Mouse (Mus musculus): Measurements from ENCODE around the gene Dars2.
"Not testable (repeated sequence)": the region's sequence is repeated elsewhere in the genome, so short reads cannot be mapped to it uniquely, and the experiment has no call there.

The Dars2 gene

GRCm38 (mm10) chr1:161035786-161036404 is 34.6 kb downstream of the Dars2 start:
- peak; percentile 35 to 56 for DNase-seq (ENCODE audit: low spot score in 2 of 2)

DNA sequence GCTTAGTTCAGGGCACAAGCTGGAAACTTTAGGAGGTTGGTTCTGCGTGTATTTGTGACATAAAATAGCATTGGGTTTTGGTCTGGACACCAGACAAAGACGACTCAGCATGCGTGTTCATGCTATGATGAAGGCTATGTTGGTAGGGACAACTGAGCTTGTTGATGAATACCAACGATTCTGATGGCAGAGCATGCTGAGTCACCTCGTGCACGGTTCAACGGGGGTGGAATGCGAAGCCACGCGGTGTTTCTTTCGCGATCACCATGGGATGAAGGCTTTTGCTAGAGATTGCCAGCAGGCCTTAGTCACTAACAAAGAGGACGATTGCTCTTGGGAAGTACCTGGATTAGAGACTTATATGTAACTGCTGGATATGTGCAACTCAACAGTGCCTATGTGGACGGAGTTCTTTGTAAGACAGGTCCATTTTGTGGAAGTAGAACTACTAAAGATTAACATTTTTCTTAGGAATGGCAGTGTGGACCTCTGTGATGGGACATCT is 35.1 kb downstream of the Dars2 start:
- peak in 1 of 2 experiments; percentile 56 for DNase-seq (ENCODE audit: low spot score in 2 of 2)

DNA sequence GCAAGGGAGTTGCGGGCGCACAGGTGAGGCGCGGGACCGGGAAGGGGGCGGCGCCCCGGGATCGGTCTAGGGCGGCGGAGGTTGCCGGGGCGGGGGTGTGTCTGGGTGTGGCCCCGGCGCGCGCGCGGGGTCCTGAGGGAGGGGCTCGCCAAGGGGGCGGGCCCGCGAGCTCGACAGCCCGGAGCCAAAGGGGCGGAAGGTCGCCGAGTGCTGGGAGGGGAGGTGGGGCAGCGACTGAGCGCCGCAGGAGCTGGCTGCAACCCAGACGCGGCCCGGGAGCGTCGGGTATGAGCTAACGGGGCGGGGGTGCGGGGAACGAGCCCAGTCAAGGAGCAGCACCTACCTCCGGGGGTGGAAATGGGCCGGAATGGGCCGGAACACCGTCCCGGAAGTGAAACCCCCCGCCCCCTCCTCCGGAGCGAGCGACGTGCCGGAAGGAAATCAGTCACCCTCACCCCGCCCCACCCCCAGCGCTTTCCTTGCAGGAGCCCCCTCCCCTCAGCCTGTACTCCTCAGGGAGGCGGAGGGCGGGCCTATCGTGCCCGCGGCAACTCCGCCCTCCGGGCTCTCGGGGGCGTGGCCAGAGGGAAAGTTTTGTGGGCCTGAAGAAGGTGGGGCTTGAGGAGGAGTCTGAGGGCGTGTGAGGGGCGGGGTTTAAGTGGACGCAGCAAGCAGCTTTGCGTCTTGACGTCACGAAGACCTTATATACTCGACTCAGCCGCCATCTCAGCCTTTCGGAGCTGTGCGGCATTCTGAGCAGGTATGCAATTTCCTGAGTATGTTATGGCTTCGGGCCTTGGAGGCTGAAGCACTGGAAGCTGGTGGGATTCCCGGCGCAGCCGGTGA is 35.8 kb downstream of the Dars2 start, which contains the start of gene Zbtb37:
TSS of gene Zbtb37 (minus strand) at position 415 of the 846 bp plus-strand sequence.
- DNase-seq (ENCODE audit: low spot score in 2 of 2): peak; percentile 99

DNA sequence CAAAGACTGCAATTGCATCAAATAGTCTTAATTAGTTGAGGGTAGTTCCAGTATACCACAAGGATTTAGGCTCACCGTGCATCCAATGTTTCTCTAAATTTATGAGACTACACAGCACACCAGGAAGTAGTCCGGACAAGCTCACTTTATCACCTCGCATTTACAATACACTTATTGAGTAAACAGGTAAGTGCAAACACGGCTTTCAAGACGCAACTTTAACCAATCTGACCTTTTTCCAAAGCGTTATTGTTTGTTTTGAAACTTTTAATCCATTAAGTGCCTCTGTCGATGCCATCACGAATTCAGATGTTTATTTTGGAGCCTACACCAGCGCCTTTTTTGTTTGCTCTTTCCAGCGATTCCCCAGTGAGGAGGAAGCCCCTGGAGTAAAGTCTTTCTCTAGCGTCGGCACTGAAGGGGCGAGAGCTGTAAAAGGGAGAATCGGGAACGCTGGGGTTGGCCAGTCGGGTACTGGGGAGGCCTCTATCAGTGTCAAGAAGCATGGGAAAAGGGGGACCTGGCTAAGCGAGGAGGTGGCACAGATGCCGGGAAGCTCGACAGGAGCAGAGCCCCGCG is 36.5 kb downstream of the Dars2 start:
- no peak for DNase-seq (ENCODE audit: low spot score in 2 of 2)

DNA sequence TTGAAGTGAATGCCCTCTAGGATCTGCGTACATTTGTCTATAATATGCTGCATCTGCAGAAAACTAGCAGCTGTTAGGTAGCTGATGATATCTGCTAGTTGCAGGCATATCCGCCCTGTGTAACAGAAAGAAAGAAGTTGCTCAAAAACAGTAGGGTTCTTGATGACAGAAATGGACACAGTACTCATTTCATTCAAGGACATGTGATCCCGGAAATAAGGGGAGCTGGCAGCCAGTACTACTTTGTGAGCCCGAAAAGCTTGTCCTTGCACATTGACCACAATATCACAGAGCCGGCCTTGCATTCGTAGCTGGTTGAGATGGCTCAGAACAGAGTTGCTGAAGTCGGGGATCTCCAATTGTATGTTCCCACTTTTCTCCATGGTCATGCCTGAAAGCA is 38.1 kb downstream of the Dars2 start:
- no peak for DNase-seq (ENCODE audit: low spot score in 2 of 2)

- DNase-seq (ENCODE audit: low spot score in 2 of 2): no peak
These were observed 38.6 kb downstream of the Dars2 start for GRCm38 (mm10) chr1:161031881-161032280.

DNA sequence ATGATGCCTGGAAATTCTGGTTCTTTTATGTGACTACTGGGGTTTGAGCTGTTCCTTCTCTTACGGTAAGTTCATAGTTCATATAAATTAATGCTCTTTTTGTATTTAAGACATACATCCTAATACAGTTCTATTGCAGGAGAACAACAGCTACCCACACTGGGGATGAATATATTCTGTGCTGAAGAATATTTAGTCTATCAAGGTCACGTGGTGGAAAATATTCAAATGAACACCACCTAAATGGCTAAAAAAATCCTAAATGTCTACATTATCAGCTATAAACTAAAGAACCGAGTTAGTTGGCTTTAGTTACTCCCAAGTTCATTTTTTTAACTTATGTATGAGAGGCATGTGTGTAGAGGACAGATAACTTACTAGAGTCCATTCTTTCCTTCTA is 40.4 kb downstream of the Dars2 start:
- DNase-seq (ENCODE audit: low spot score in 2 of 2): no peak

DNA sequence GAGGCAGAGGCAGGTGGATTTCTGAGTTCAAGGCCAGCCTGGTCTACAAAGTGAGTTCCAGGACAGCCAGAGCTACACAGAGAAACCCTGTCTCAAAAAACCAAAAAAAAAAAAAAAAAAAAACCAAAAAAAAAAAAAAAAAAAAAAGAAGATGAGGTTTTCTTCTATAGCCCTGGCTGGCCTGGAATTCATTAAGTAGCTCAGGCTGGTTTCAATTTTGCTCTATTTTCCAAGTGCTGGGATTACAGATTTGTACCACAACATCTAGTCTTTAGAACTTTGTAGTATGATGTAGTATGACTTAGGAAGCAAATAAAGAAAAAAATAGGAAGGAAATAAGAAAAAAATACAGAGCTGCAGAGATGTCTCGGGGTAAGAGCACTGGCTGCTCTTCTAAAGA is 42.0 kb downstream of the Dars2 start:
- DNase-seq (ENCODE audit: low spot score in 2 of 2): not testable (repeated sequence)

GRCm38 (mm10) chr1:161027196-161027595 is 43.3 kb downstream of the Dars2 start:
- DNase-seq (ENCODE audit: low spot score in 2 of 2): no peak

GRCm38 (mm10) chr1:161025410-161026210 is 44.8 kb downstream of the Dars2 start:
- DNase-seq (ENCODE audit: low spot score in 2 of 2): no peak

DNA sequence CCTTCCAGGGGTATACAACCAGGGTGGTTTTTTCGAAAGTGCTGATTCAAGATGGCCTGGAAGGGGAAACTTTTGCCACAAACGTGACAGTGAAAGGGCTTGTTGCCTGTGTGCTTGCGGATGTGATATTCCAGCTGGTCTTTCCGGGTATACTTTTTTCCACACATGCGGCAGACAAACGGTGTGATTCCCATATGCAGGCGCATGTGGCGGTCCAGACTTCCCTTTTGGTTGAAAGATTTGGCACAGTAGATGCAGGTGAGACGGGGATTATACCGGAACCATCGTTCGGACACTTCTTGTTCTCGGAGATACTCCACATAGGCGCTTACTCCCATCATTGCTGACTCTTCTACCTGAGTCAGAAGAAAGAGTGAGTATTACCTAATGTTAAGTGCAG is 50.4 kb downstream of the Dars2 start:
- no peak for DNase-seq (ENCODE audit: low spot score in 2 of 2)

DNA sequence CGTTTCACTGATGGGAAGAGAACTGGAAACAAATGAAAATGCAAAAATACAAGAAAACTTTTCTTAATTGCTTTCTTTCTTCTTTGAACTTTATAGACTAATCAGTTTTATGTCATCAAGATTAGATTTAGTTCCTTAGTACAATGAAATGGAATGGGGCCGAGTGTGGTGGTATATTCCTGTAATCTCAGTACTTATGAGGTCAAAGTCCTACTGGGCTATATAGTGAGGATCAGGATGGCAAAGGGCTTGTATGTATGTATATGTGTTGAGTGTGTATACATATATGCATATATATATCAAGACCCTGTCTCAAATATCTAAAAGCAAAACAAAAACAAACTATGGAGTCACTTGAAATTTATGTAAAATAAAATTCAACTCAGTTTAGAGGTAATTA is 54.1 kb downstream of the Dars2 start:
- no peak for DNase-seq (ENCODE audit: low spot score in 2 of 2)

DNA sequence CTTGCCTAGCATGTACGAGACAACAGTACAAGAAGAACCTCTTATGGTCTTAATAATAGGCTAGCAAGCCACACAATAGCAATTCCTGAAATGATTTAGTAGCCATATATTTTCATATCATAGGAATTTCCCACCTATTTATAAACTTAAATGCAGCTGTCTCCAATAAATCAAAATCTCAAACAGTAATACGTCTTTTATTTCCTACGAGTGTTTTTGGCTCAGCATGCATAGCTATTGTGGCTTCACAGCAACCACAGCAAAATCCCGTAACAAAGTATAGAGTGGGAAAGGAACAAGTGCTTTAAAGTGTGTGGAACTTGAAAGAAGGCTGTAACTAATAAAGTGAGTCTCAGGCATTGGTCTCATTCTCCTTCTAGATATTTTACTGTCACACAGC is 60.0 kb downstream of the Dars2 start:
- no peak for DNase-seq (ENCODE audit: low spot score in 2 of 2)

GRCm38 (mm10) chr1:161008038-161008437 is 62.4 kb downstream of the Dars2 start:
- no peak for DNase-seq (ENCODE audit: low spot score in 2 of 2)

GRCm38 (mm10) chr1:161006471-161006870 is 64.0 kb downstream of the Dars2 start:
- no peak for DNase-seq (ENCODE audit: low spot score in 2 of 2)

DNA sequence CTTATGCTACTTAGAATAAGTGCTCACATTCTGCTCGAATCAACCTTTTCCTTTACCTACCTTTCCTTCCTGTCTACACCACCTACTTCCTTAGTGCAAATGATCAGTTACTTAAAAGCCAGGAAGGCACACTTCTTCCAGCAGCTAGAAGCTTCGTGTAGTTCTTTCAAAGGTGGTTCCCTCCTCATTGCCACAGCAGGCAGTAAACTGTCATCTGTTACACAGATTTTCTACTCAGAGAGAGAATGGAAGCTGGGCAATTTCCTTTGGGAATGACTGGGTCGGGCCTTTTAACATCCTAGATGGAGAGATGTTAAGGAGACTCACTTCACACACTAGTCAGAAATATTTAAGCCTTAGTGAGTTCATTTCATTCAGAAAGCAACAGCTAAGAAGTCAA is 64.9 kb downstream of the Dars2 start:
- no peak for DNase-seq (ENCODE audit: low spot score in 2 of 2)

DNA sequence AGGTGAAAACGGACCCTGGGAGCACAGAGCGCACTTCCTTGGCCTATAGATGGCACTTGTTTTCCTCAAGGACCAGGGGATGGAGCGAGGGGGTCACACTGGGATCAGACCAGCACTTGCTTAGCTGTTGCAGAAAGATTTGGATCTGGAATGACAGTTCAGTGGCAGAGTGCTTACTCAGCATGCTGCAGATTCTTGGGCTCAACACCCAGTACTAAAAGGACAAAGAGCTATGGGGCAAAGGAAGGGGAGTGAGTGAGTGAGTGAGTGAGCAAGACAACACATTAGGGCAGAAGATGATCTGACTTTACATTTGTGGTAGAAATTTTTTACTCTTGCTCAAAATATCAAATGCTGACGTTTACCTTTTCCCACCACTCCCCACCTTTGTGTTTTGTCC is 65.5 kb downstream of the Dars2 start:
- DNase-seq (ENCODE audit: low spot score in 2 of 2): no peak

DNA sequence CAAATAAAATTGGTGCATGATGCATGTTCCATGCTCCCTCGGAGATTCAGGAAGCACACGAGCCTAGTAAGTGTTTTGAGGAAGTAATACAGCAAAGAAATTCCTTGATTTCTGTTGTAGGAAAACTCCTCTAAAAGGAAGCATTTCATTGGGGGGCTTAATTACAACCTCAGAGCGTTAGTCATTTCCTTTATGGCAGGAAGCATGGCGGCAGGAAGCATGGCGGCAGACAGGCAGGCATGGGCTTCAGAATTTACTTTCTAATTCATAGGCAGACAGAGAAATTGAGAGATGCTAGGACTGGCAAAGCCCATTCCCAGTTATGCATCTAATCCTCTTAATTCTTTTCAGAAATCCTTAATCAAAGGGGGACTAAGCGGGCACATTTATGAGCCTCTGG is 76.6 kb downstream of the Dars2 start:
- DNase-seq (ENCODE audit: low spot score in 2 of 2): no peak
